Mouse (Mus musculus): ENCODE measurements around the gene Bcorl1. TPM values are rescaled to one million over a fixed set of nuclear protein-coding genes. Genes with fewer than 3 reads are reported as not detected.

Gene Bcorl1
- total RNA-seq, 2 experiments from 2014 or later = 20.3 to 20.4 TPM

DNA sequence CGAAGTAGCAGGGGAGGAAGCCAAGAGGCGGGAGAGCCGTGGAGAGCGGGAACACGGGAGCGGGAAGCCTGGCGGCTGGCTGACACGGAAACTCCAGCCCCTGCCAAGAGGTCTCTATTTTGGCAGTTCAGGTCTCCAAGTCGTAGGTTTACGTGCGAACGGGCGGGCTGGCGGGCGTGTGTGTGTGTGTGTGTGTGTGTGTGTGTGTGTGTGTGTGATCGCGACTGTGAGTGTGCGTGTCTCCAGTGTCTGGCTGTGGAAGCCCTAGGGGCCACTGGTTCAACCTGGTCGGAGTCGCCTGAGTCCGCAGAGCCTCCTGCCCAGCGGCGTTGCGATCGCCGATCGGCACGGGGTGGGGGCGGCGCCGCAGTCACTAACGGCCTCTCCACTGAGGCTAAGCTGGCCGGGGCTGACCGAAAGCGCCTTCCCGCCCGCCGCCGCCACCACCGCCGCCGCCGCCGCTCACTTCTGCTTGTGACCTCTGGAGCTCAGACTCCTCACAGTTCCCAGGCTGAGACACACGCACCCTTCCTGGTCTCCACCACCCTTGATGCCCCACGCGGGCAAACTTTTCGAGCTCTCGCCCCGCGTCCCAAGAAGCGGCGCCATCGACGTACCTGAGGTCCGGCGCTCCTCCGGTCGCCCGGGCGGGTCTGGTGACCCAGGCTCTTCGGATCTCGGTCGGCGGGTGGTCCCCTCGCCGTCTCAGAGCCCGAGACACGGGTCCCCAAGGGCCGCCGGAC lies 111.9 kb downstream of the Bcorl1 start:
- intact Hi-C loops (cut with DNase I) = no loop called here
- TF ChIP-seq CTCF (IDR thresholded peaks at IDR 0.05) = no peak
- no peak for DNase-seq (ENCODE audit: extremely low spot score in 1 of 2, low spot score in 2 of 2)
- Histone ChIP-seq H3K27ac (no peak overlapping the region), H3K4me3 (peak overlapping the region; percentile 29)

DNA sequence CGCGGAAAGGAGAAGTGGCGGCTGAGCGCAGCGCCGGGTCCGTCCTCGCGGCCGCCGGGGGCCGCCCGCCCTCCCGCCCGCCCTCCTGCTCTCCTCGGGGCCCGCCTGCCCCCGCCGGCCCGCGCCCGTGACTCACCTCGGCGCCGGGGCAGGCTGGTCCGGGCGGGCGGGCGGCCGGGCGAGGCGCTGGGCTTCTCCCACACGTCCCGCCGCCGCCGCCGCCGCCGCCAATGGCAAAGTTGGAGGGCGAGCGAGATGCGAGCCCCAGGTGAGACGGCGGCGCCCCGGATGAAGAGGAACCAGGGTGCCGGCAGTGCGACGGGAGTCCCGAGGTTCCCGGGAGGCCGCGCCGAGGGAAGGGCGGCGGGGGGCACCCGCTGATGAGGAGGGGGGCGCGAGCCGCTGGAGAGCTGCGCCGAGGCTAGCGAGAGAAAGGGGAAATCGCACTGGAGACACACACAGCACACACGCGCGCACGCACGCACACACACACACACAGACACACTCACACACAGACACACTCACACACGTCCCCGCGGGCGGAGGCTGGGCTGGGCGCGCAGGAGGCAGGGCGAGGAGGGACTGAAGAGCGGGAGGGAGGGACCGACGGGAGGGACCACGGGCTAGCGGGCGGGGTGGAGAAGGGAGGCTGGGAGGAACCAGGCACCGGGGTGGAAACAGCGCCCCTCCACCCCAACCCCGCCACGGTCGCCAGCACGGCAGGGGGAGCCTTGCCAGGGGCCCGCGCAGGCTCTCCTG lies 112.8 kb downstream of the Bcorl1 start:
- intact Hi-C loops (cut with DNase I) = no loop called here
- DNase-seq (ENCODE audit: extremely low spot score in 1 of 2, low spot score in 2 of 2) = peak in 1 of 2 experiments; percentile 32
- H3K27ac ChIP-seq = no peak overlapping the region
- TF ChIP-seq CTCF (IDR thresholded peaks at IDR 0.05) = no peak
- peak overlapping the region; percentile 34 for H3K4me3 ChIP-seq

DNA sequence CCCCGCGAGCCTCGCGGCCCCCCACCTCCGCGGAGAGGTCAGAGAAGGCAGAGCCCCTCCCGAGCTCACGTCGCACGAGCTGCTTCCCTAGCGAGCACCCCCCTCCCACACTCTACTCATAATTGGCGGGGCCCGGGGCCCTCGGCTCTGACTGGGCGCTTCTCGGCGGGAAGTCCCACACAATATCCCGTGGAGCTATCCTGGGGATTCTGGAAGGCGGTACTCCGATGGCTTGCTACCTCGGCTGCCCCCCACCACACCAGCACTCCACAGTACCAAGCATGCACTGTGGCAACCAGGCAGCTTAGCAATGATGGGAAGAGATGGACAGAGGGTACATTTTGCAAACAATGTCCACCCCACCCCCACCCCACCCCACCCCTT lies 113.3 kb downstream of the Bcorl1 start:
- H3K27ac ChIP-seq = no peak overlapping the region
- no peak for DNase-seq (ENCODE audit: extremely low spot score in 1 of 2, low spot score in 2 of 2)
- intact Hi-C loops (cut with DNase I) = no loop called here
- peak overlapping the region; percentile 34 for H3K4me3 ChIP-seq
- no peak for TF ChIP-seq CTCF (IDR thresholded peaks at IDR 0.05)

DNA sequence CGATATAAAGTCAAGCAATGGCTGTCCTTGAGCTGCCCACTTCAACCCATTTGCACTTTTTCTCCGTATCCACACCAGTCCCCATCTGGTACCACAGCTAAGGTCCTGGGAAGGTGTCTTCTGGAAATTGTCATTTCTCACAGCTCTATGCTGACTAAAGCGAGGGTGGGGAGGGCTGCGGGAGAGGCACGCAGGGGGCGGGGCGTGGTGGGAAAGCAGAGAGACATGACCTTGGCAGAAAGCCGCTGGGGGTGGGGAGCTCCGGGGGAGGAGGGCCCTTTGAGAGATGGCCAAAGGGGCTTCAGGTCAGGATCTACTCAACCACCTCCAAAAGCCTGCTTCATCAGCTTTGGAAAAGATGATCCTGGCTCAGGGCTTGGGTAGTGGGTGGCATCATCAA lies 113.9 kb downstream of the Bcorl1 start:
- intact Hi-C loops (cut with DNase I) = no loop called here
- no peak for DNase-seq (ENCODE audit: extremely low spot score in 1 of 2, low spot score in 2 of 2)
- H3K4me3 ChIP-seq = no peak overlapping the region
- no peak for TF ChIP-seq CTCF (IDR thresholded peaks at IDR 0.05)
- no peak overlapping the region for H3K27ac ChIP-seq

DNA sequence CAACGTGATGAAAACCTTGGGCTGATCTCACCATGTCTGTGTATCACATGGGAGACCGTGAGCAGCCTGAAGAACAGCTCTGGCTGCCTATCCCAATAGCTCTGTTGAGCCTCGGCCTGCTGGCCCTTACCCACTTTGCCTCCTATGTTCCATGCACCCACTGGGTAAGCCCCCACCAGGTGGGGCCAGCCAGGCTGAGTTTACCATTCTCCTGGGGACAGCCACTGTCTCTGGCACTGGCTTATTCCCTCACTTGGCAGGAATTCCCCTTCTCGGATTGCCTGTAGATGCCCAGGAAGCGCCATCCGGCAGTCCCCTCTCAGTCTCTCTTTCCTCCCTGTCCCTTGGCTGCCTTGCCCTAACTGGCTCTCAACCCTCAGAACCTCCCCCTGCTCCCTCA lies 115.8 kb downstream of the Bcorl1 start:
- H3K27ac ChIP-seq = no peak overlapping the region
- TF ChIP-seq CTCF (IDR thresholded peaks at IDR 0.05) = no peak
- intact Hi-C loops (cut with DNase I) = no loop called here
- no peak for DNase-seq (ENCODE audit: extremely low spot score in 1 of 2, low spot score in 2 of 2)
- no peak overlapping the region for H3K4me3 ChIP-seq

Other genes starting within 250 kb of the Bcorl1 start
- gene Xpnpep2, start 232.6 kb upstream of the Bcorl1 start, total RNA-seq (2021) = under 1 TPM; 0.18 to 0.79 TPM
- 1 to 10 TPM; 1.1 to 1.3 TPM for gene Sash3, start 194.9 kb upstream of the Bcorl1 start, total RNA-seq (2021)
- 10 to 100 TPM; 44.9 to 46.5 TPM for gene Zdhhc9, start 132.5 kb upstream of the Bcorl1 start, total RNA-seq (2021)
- 10 to 100 TPM; 15.5 to 19.2 TPM for gene Utp14a, start 84.5 kb upstream of the Bcorl1 start, total RNA-seq (2021)
- gene Elf4, start 121.8 kb downstream of the Bcorl1 start, total RNA-seq (2021) = under 1 TPM; 0.63 to 0.84 TPM
- gene Aifm1, start 172.2 kb downstream of the Bcorl1 start, total RNA-seq (2021) = 10 to 100 TPM; 21.6 to 28.3 TPM
- gene Rab33a, start 177.9 kb downstream of the Bcorl1 start, total RNA-seq (2021) = 10 to 100 TPM; 31.4 to 40.4 TPM

All from left cerebral cortex, adult 2 months (tissue).